Mouse (Mus musculus) forebrain, postnatal 0 days (tissue): ENCODE data around the gene Hesx1. TPM values are rescaled to one million over a fixed set of nuclear protein-coding genes. Genes with fewer than 3 reads are reported as not detected.
"Not testable (repeated sequence)": the region's sequence is repeated elsewhere in the genome, so short reads cannot be mapped to it uniquely, and the experiment has no call there.

Experiments
- ATAC-seq: fragments of 200-750 bp; cut with Nextera tagmentation; 2 replicates; pipeline ENCODE4 v1.8.0; 2017; ENCODE audit warnings: mild to moderate bottlenecking, moderate library complexity
- DNase-seq: peaks from one replicate; pipeline ENCODE4 v3.0.0-alpha.2; 2015
- H3K27ac ChIP-seq: fragments of 300-500 bp; sonication (generic); 2 replicates; pipeline ENCODE4 v1.5.1; 2014; ENCODE audit warnings: low read depth, mild to moderate bottlenecking, antibody characterized with exemption, low read length, moderate library complexity, mixed read lengths
- H3K27me3 ChIP-seq: fragments of 300-500 bp; sonication (generic); 2 replicates; pipeline ENCODE4 v1.6.1; 2014; ENCODE audit warnings: mild to moderate bottlenecking, low read length, mixed read lengths; ENCODE audit not compliant: insufficient read depth
- H3K36me3 ChIP-seq: fragments of 300-500 bp; sonication (generic); 2 replicates; pipeline ENCODE4 v1.6.1; 2014; ENCODE audit warnings: mild to moderate bottlenecking, moderate library complexity; ENCODE audit not compliant: insufficient read depth
- H3K4me1 ChIP-seq: fragments of 300-500 bp; sonication (generic); 2 replicates; pipeline ENCODE4 v1.6.1; 2014; ENCODE audit warnings: antibody characterized with exemption; ENCODE audit not compliant: insufficient read depth
- H3K4me2 ChIP-seq: fragments of 300-500 bp; sonication (generic); 2 replicates; pipeline ENCODE4 v1.6.1; 2014; ENCODE audit warnings: low read depth, mild to moderate bottlenecking, moderate library complexity
- H3K4me3 ChIP-seq: fragments of 300-500 bp; sonication (generic); 2 replicates; pipeline ENCODE4 v1.5.1; 2014; ENCODE audit warnings: low read depth, low read length, mixed read lengths
- H3K9ac ChIP-seq: fragments of 300-500 bp; sonication (generic); 2 replicates; pipeline ENCODE4 v1.6.1; 2014; ENCODE audit warnings: mild to moderate bottlenecking
- H3K9me3 ChIP-seq: fragments of 300-500 bp; sonication (generic); 2 replicates; pipeline ENCODE4 v1.6.1; 2016; ENCODE audit warnings: low read length
- CTCF ChIP-seq: sonication (generic); IDR thresholded peaks from 2 replicates; pipeline ENCODE4 v1.5.1; 2016; ENCODE audit warnings: antibody characterized with exemption, control low read depth, low read depth
- WGBS: fragments of 180-500 bp; shearing (Covaris S2); extraction: QIAGEN DNeasy Blood & Tissue Kit; methylation state at CpG from one replicate; pipeline ENCODE4 v1.1.7; 2014; 5-methylcytosine and 5-hydroxymethylcytosine counted together
- polyA plus RNA-seq: library from polyadenylated mRNA; unstranded; fragments of >200 nt; fragmentation: Nextera tagmentation; extraction: Ambion mirVana; gene quantifications from 2 replicates; pipeline ENCODE4 v1.2.1, GENCODE M21; 2015
- total RNA-seq: library from RNA; depleted of rRNA; stranded (reverse); fragments of >200 nt; gene quantifications from 2 replicates; pipeline ENCODE4 v1.2.3, GENCODE M21; 2014; rRNA removed

Hesx1 gene
- not detected in 2 replicates for total RNA-seq
- not detected in 2 replicates for polyA plus RNA-seq

- Histone ChIP-seq H3K9ac (no peak within 1 kb of the TSS), H3K27ac (no peak within 1 kb of the TSS), H3K4me2 (peak within 1 kb of the TSS; percentile 35), H3K4me1 (no peaks in the 10 kb centered on the region), H3K9me3 (no peaks in the 10 kb centered on the region), H3K36me3 (no peaks in the 10 kb centered on the region), H3K27me3 (no peaks in the 10 kb centered on the region), H3K4me3 (peak within 1 kb of the TSS; percentile 17)
- TF ChIP-seq CTCF: peak; percentile 38
- ATAC-seq (peak; percentile 27; the same call in 1 of the 2 replicates), DNase-seq (peak; percentile 26)
- WGBS: 13% methylated on average over 16 of the region's 16 CpGs
Observed at GRCm38 (mm10) chr14:26994211-26994741, at the start of gene Hesx1. Gene Hesx1, plus strand, starts transcription at chr14:26994416.

- not testable (repeated sequence) for H3K9ac ChIP-seq, H3K27me3 ChIP-seq, H3K4me1 ChIP-seq, H3K4me2 ChIP-seq, H3K4me3 ChIP-seq, H3K9me3 ChIP-seq, H3K27ac ChIP-seq, ATAC-seq, DNase-seq
- H3K36me3 ChIP-seq: peaks cover 22% of the 10 kb centered on the region
- 75% methylated on average over 2 of the region's 2 CpGs for WGBS
Observed at GRCm38 (mm10) chr14:26956139-26956538, 38.1 kb upstream of the Hesx1 start.

GRCm38 (mm10) chr14:26960518-26960917, 33.7 kb upstream of the Hesx1 start:
- no peak for TF ChIP-seq CTCF
- Histone ChIP-seq H3K36me3 (peaks cover 25% of the 10 kb centered on the region), H3K4me3 (no peak overlapping the region), H3K4me1 (no peaks in the 10 kb centered on the region), H3K4me2 (no peak overlapping the region), H3K9me3 (no peaks in the 10 kb centered on the region), H3K27me3 (no peaks in the 10 kb centered on the region), H3K27ac (no peak overlapping the region), H3K9ac (no peak overlapping the region)
- DNase-seq: no peak
- ATAC-seq: no peak
- WGBS: 91% methylated on average over 1 of the region's 1 CpGs

- TF ChIP-seq CTCF: no peak
- H3K36me3 ChIP-seq: no peaks in the 10 kb centered on the region
- peak overlapping the region; percentile 64 for H3K4me2 ChIP-seq
- H3K4me3 ChIP-seq: peak overlapping the region; percentile 99
- DNase-seq: no peak
- peaks cover 14% of the 10 kb centered on the region for H3K4me1 ChIP-seq
- ATAC-seq: no peak
- 71% methylated on average over 3 of the region's 3 CpGs for WGBS
- H3K27me3 ChIP-seq: no peaks in the 10 kb centered on the region
- H3K9me3 ChIP-seq: no peaks in the 10 kb centered on the region
- H3K27ac ChIP-seq: no peak overlapping the region
- peak overlapping the region; percentile 97 for H3K9ac ChIP-seq
Observed at GRCm38 (mm10) chr14:26969164-26969563, 25.1 kb upstream of the Hesx1 start.

- Histone ChIP-seq H3K4me3 (peak overlapping the region; percentile 99), H3K9me3 (no peaks in the 10 kb centered on the region), H3K27me3 (no peaks in the 10 kb centered on the region), H3K4me2 (peak overlapping the region; percentile 64), H3K36me3 (no peaks in the 10 kb centered on the region), H3K27ac (peak overlapping the region; percentile 91), H3K9ac (peak overlapping the region; percentile 97), H3K4me1 (peaks cover 14% of the 10 kb centered on the region)
- under 1% methylated on average over 48 of the region's 62 CpGs for WGBS
- ATAC-seq (peak; percentile 83), DNase-seq (peak; percentile 80)
- TF ChIP-seq CTCF: 0 out of 2 replicates have a peak, but pooled peaks have one; percentile 2
Observed at GRCm38 (mm10) chr14:26969856-26970407, 24.3 kb upstream of the Hesx1 start.

DNA sequence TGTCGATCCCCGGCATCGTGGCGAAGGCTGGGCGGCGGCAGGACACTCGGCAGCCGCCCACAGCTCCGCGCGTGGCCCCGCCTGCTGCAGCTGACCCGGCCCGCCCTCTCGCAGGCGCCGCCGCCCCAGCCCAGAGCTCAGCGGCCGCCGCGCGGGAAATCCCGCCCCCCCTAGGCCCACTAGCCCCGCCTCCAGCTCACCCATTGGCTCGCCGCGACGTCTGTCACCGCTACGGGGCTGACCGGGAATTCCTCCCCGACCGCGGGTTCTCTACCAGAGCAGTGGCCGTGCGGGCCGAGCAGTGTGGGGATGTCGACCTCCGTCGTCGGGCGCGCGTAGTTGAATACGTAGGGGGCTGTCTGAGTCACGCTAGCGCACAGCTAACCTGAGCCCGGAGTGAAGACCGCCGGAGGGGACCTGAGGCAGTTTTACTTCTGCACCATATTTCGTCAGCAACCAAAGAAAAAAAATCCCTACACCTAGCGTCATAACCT, 23.7 kb upstream of the Hesx1 start:
- no peak; the same call in 1 of the 2 replicates for TF ChIP-seq CTCF
- Histone ChIP-seq H3K27ac (peak overlapping the region; percentile 91), H3K4me1 (peaks cover 14% of the 10 kb centered on the region), H3K4me3 (peak overlapping the region; percentile 99), H3K9me3 (no peaks in the 10 kb centered on the region), H3K9ac (peak overlapping the region; percentile 97), H3K27me3 (no peaks in the 10 kb centered on the region), H3K36me3 (no peaks in the 10 kb centered on the region), H3K4me2 (peak overlapping the region; percentile 64)
- DNase-seq: peak; percentile 97
- under 1% methylated on average over 52 of the region's 53 CpGs for WGBS
- peak; percentile 99 for ATAC-seq

- DNase-seq: no peak
Observed at GRCm38 (mm10) chr14:26971106-26971789, 23.0 kb upstream of the Hesx1 start, which contains the start of gene Appl1. Gene Appl1, minus strand, starts transcription at chr14:26971232.

More at GRCm38 (mm10) chr14:26971106-26971789, 23.0 kb upstream of the Hesx1 start, which contains the start of gene Appl1:
- Histone ChIP-seq H3K4me1 (peaks cover 14% of the 10 kb centered on the region), H3K27me3 (no peaks in the 10 kb centered on the region), H3K4me2 (peak within 1 kb of the TSS; percentile 64), H3K9me3 (no peaks in the 10 kb centered on the region), H3K9ac (peak within 1 kb of the TSS; percentile 97), H3K4me3 (peak within 1 kb of the TSS; percentile 99), H3K36me3 (no peaks in the 10 kb centered on the region), H3K27ac (peak within 1 kb of the TSS; percentile 91)
- 34% methylated on average over 10 of the region's 10 CpGs for WGBS
- ATAC-seq: no peak
- TF ChIP-seq CTCF: no peak
